Mouse (Mus musculus) E14TG2a.4 (cell line): ENCODE results near the gene Nmu.

Source experiments
- CTCF ChIP-seq: conservative IDR thresholded peaks from 2 replicates; pipeline ENCODE4 v1.5.1; 2014; ENCODE audit warnings: low read length
- NANOG ChIP-seq: IDR thresholded peaks from 2 replicates; pipeline ENCODE4 v1.6.1; 2014; ENCODE audit warnings: borderline replicate concordance, low read length, mixed read lengths
- POU5F1 ChIP-seq: IDR thresholded peaks from 2 replicates; pipeline ENCODE4 v1.6.1; 2014; ENCODE audit warnings: low read length, borderline replicate concordance

GRCm38 (mm10) chr5:76303745-76304451 is 59.7 kb downstream of the Nmu start:
- TF ChIP-seq CTCF: no peak
- TF ChIP-seq NANOG: no peak
- TF ChIP-seq POU5F1: no peak
